Mouse (Mus musculus) liver, postnatal 0 days (tissue): ENCODE results near the gene Cdk12.

ENCODE experiments used
- CTCF ChIP-seq: sonication (generic); IDR thresholded peaks from 2 replicates; pipeline ENCODE4 v1.5.1; 2016; ENCODE audit warnings: antibody characterized with exemption, low read depth
- EP300 ChIP-seq: IDR thresholded peaks from 2 replicates; pipeline ENCODE4 v1.6.1; 2016; ENCODE audit warnings: antibody characterized with exemption, low read depth, mild to moderate bottlenecking

DNA sequence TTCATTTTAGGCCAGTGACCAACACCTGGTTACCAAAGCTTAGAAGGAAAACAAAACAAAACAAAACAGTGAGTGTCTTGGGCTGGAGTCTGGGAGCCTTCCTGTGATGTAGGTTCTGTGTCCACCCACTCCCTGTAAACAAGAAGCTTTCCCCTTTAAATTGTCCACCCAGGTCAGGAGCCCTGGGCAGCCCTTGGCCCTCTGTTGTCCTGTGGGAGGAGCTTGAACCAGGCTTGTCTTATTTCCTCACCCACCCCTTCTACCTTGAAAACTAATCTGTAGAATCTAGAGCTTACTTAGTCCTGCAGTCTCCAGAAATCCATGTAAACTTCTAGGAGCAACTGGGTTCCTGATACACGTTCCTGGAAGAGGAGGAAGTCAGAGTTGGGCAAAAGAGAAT lies 119.3 kb downstream of the Cdk12 start:
- TF ChIP-seq CTCF (no peak), EP300 (no peak)
